Mouse (Mus musculus) Muller cell, postnatal 12 days (primary cell): Measurements from ENCODE around the gene Rtl8c.
"Not testable (repeated sequence)": the region's sequence is repeated elsewhere in the genome, so short reads cannot be mapped to it uniquely, and the experiment has no call there.

Source experiments
- DNase-seq: peaks from one replicate; pipeline ENCODE4 v3.0.0-alpha.2; 2015; ENCODE audit errors: inconsistent ontology term

Rtl8c gene

DNA sequence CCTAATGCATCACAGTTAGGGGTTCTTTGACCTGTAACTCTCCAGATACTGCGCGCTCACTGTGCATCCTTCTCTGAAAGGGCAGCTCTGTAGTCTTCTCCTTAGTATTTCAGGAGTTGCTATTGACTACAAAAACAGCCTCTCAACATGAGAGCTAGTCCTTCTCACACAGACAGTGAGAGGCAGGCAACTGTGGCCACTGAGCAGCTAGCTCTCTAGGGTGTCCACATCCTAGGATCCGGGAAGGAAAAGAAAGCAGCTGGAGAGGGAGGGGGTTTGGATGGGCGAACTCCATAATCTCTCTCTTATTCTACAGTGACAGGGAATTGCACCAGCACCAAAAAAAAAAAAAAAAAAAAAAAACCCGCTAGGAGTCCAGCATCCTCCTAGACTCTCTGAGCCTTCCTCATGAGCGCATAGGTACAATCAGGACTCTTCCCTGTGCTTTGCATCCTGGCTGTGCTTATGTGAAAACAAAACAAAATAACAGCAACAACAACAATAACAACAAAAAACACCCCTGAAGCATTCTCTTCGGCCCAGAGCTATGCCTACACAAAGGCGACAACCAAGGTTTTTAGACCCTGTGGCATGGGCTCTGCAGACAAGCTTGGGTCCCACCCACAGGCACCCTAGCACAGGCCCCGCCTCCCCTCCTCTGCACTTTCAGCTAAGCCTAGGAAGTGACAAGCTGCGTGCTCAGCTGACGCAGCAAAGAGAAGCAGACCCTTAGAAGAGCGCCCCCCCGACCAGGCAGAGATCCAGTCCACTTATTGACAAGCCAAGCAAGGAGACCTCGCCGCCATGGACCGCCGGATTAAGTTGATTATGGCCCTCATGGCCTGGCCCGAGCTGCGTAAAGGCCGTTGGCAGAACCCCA, at the start of gene Rtl8c:
Gene Rtl8c, plus strand, starts transcription at position 791 of the 880 bp plus-strand sequence.
- DNase-seq, result peak; percentile 65

DNA sequence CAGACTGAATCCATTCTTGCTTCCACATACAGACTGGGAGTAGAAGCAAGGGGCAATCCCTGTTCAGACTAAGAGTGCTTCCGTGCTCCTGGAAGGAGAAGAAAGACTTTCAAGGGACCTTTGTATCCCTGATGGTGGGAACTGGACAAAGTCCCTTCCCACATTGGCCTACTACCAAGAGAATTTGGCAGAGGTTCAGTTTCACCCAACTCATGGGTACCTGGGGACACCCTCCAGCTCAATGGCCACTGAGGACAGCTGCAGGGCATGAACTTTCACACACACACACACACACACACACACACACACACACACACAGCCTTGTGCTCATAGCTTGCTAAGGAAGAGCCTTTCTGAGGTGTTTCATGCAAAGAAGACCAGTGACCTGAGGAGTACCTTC, 28.5 kb upstream of the Rtl8c start:
- DNase-seq, result no peak

DNA sequence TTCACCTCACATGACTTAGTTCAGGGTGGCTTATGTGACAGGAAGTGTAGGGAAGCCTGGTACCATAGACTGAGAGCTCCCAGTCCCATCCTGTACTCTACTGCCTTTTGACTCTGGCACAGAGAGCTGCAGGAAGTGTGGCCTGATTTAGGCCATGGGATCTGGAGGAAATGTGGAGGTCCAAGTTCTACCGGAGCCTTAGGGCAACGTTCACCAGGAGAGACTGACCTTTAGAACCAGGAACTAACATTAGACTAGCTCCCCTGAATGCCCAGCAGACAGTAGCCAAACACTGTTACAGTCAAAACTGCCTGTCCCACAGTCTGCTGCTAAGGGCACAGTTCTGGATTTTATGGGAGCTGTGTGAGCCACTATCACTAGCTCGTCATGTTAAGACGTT, 26.4 kb upstream of the Rtl8c start:
- DNase-seq, result not testable (repeated sequence)

DNA sequence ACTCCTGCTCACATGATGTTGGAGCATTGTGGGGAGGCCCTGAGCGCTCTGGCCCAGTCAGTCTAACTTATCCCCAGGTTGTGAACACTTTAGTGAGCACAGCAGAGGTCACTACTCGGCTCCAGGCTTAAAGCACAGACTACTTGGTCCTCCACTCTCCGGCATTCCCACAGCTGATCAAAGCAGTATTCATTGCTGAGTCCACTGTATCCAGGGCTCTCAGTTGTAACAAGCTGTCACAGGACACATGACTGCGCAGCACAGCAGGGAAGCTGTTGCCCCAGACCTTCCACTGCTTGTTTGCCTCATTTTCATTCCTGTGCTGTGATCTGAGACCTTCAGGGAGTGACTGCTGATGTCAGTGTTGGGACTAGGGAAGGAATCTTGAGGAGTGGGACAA, 24.4 kb upstream of the Rtl8c start:
- not testable (repeated sequence) for DNase-seq

DNA sequence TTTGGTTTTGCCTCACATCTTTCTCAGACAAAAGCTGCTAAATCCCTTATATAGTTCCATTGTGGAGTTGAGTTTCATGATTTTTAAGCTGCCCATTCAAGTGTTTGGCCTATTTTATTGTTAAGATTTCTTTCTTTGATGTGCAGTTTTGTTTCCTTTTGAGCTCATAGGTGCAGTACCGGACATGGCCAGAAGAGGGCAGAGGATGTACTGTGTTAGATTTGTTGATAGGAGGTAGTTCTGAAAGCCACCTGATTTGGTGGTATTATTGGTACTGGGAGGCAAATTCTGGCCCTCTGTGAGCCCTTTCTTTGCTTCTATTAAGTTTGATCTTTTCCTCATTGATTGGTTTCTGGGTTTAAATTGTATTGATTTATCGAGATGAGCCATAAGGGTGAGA, 7.8 kb upstream of the Rtl8c start:
- DNase-seq, result not testable (repeated sequence)

DNA sequence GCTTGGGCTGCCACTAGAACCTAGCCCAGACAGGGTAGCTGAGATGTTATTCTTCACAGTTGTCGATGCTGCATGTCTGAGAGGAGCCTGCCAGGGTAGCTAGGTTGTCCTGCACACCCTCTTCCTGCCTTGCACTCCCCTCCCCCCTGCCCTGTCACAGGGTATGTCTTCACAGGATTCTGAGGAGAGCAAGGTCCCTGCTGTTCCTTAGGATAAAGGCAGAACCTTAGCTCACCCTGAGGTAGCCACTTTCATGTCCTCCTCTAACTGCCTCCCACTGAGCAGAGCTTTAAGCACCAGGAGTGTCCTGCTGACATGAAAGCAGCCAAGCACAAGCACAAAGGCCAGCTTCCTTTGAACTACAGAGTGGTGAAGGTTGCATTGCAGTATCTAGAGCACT, 1.7 kb upstream of the Rtl8c start:
- not testable (repeated sequence) for DNase-seq

DNA sequence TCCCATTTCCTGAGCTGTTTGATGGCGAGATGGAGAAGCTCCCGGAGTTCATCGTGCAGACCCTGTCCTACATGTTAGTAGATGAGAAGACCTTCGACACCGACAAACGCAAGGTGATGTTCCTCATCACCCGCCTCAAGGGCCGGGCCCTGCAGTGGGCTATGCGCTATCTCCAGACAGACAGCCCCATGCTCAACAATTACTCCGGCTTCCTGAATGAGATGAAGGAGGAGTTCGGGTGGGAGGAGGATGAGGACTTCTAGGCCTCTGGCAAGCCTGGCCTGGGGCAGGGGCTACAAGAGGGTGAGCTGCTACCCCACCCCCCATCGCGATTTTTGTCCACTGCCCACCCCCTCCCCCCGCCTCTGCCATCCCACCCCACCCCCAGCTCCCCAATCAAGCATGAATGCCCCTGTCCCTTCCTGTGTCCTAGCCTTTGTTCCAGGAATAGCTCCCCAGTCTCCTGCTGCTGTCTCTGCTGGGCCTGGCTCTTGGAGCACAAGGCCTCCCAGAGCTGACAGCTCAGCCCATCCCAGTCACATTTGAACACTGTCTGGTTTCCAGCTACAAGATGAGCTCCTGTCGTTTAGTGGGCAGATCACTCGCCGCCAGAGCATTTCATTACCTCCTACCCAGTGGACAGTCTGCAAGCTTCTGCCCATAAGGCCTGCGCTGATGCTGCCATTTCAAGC, 436 bp downstream of the Rtl8c start:
- DNase-seq, result peak; percentile 13

DNA sequence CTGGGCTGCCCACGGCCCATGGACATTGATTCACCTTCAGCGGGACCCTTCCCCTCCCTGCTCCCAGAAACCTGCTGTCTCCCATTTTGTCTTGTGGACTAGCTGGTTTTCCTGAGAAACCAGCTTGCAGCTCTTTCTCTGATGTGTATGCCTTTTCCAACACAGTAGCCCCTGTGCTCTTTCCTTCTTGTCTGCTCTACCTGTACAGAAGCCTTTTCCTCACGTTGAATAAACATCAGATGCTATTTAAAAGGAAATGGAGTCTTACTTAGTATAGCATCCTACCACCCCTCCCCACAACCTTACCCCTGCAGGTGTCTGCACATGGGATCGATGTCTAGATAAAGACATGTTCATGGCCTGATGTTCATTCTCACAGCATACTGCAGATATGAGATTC, 1.0 kb downstream of the Rtl8c start, which contains the start of gene Gm14597:
Gene Gm14597, minus strand, starts transcription at position 101 of the 400 bp plus-strand sequence.
- DNase-seq, result not testable (repeated sequence)

DNA sequence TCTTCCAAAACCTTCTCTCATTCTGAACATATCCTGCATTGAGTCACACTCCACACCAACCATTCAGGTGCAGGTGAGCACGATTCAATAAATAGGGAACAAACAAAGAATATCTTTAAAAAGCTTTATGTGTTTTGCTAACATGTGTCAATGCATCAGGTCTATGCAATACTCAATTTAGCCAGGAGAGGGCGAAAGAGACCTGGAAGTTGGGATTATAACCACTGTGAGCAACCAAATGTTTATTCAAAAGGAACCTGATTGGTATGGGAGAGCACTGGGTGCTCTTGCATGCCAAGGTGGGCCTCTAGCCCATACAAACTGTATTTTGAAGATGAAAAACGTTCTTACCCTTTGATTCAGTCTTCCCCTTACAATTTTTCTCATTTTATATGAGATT, 2.7 kb downstream of the Rtl8c start:
- DNase-seq, result peak; percentile 44

DNA sequence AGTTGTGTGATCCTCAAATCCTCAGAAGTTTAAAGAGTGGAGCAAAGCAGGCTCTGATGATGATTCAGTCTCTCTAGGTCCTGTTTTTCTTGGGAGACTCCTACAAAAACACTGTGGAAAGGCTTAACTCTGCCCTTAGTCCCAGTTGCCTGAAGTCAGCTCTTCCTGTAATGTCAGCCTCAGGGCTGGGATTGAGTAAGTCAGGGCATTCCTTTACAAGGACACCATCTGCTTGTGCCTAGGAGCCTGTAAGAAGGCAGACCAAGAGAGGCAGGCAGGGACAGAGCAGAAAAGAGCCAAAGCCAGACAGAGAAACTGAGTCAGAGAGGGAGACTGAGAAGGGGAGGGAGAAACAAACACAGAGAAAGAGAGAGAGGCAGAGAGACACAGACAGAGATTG, 3.6 kb downstream of the Rtl8c start:
- DNase-seq, result not testable (repeated sequence)

DNA sequence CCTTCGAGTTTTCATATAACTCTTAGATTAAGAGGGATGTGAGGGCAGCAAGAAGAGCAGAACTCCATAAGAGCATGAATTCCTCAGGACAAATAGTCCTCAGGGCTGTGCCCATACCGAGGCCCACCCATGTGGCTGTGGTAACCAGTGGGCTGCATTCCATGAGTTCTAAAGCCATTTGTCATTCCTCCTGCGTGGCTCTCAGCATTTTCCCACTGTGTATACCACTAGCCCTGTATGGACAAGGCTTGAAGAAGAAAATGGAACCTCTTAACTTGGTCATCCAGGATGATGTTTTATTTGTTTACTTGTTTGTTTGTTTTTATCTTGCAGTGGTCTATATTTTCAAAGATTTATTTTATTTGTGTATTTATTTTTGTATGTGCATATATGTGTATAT, 30.3 kb downstream of the Rtl8c start:
- peak; percentile 61 for DNase-seq

DNA sequence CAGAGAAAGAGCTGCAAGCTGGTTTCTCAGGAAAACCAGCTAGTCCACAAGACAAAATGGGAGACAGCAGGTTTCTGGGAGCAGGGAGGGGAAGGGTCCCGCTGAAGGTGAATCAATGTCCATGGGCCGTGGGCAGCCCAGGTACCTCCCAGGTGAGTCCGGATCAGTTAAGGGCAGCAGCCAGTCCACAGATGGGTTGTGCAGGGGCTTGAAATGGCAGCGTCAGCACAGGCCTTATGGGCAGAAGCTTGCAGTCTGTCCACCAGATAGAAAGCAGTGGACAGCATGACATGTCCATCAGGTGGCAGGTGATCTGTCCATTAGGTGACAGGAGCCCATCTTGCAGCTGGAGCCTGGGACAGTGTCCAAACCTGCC, 34.8 kb downstream of the Rtl8c start:
- DNase-seq, result not testable (repeated sequence)

DNA sequence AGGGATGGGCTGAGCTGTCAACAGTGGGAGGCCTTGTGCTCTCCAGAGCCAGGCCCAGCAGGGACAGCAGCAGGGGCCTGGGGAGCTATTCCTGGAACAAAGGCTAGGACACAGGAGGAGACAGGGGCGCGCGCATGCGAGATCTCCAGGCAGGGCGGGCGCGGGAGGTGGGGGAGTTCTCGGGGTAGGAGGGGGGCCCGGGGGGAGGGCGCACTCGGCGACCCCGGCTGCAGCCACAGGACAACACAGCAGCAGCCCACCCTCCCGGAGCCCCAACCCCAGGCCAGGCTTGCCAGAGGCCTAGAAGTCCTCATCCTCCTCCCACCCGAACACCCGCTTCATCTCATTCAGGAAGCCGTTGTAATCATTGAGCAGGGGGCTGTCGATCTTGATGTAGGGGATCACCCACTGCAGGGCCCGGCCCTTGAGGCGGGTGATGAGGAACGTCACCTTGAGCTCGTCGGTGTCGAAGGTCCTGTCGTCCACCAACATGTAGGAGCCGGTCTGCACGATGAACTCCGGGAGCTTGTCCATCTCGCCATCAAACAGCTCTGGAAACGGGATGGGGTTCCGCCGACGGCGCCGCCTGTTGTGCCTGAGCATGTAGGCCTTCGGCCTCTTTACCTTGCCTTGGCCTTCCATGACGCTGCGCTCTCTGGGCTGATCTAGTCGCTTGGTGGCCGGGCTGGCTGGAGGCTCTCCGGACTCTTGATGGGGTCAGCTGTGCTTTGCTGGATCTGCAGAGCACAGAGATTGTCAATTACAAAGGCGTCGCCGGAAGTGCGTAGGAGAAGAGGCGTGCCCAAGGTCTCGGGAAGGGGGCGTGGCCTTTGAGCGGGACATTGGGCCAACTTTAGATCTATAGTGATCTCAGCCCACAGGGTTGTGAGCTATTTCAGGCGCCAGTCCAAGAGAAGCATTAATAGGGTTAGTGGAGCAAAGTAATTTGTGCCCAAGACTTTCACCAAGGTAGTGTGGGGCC, 35.4 kb downstream of the Rtl8c start, which contains the start of gene Rtl8a:
Gene Rtl8a, minus strand, starts transcription at position 703 of the 982 bp plus-strand sequence.
- peak; percentile 91 for DNase-seq

DNA sequence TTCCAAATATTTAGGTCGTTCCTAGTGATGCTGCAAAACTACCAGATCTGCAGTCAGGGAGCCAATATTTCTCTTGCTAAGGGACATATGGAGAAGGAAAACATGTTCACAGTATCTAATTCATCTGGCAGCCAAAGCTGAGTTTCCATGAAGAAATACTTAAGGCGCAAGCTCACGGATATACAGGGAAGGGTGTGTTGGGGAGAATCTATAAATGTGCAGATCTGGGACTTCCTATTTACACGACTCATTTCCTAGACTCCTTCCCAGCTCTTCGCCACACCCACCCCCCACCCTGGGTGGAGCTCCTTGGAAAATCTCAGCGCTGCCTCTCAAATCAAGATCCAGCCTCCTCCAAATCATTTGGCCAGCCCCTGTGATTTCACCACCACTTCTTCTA, 38.1 kb downstream of the Rtl8c start:
- DNase-seq, result no peak

DNA sequence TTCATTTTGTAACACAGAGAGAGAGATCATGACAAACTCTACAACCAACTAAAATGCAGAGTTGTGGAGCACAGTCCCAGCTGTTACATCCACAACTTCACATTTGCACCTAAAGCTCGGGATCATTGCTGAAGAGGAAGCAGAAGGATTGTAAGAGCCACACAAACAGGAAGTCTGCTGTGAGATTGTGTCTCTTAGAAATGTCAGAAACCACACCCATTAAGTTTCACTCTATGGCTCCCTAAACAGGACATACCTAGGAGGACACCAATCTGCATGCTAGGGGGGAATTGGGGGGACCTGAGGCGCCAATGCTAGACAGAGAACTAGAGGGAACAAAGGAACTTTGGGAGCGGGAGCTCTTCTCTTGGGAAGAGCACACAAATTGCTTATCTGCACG, 45.1 kb downstream of the Rtl8c start:
- DNase-seq, result not testable (repeated sequence)
